Mouse (Mus musculus) inflammation-experienced regulatory T-cells, adult 6 months (primary cell): Measurements from ENCODE around the gene Irf2. TPM values are rescaled to one million over a fixed set of nuclear protein-coding genes. Genes with fewer than 3 reads are reported as not detected.
A peak's percentile ranks its signal among the peaks of the same experiment; 100 is the strongest.

ENCODE experiments used
- ATAC-seq: one replicate; pipeline ENCODE4 v1.8.0; 2017
- polyA plus RNA-seq, 3 experiments: library from polyadenylated mRNA; unstranded; fragments of 100-300 nt; shearing (Covaris generic); gene quantifications; one replicate each; pipeline ENCODE4 v1.2.1; 2017

The Irf2 gene
- polyA plus RNA-seq, 3 experiments from 2014 or later: 228 to 272 (median 245) TPM

GRCm38 (mm10) chr8:46844974-46845774, 105.6 kb downstream of the Irf2 start:
- peak; percentile 80 for ATAC-seq

GRCm38 (mm10) chr8:46845891-46846290, 106.4 kb downstream of the Irf2 start:
- no peak for ATAC-seq

- ATAC-seq: no peak
Measured at GRCm38 (mm10) chr8:46846893-46847292, 107.4 kb downstream of the Irf2 start.

GRCm38 (mm10) chr8:46848011-46848641, 108.6 kb downstream of the Irf2 start:
- ATAC-seq: no peak

- ATAC-seq: no peak
Measured at GRCm38 (mm10) chr8:46848931-46849330, 109.4 kb downstream of the Irf2 start.

GRCm38 (mm10) chr8:46849458-46849857, 109.9 kb downstream of the Irf2 start:
- no peak for ATAC-seq

- no peak for ATAC-seq
Measured at GRCm38 (mm10) chr8:46850258-46850897, 110.8 kb downstream of the Irf2 start.

GRCm38 (mm10) chr8:46851560-46851959, 112.0 kb downstream of the Irf2 start:
- ATAC-seq: no peak

- ATAC-seq: peak; percentile 60
Measured at GRCm38 (mm10) chr8:46852377-46852776, 112.8 kb downstream of the Irf2 start.

GRCm38 (mm10) chr8:46859164-46859846, 119.8 kb downstream of the Irf2 start:
- peak; percentile 95 for ATAC-seq

GRCm38 (mm10) chr8:46859847-46860167, 120.3 kb downstream of the Irf2 start:
- peak; percentile 44 for ATAC-seq

- ATAC-seq: no peak
Measured at GRCm38 (mm10) chr8:46862508-46862907, 123.0 kb downstream of the Irf2 start.

- ATAC-seq: no peak
Measured at GRCm38 (mm10) chr8:46865428-46865827, 125.9 kb downstream of the Irf2 start.

GRCm38 (mm10) chr8:46867440-46867839, 127.9 kb downstream of the Irf2 start:
- ATAC-seq: no peak

GRCm38 (mm10) chr8:46868346-46869065, 129.0 kb downstream of the Irf2 start:
- no peak for ATAC-seq

- ATAC-seq: no peak
Measured at GRCm38 (mm10) chr8:46869521-46869925, 130.0 kb downstream of the Irf2 start.

- no peak for ATAC-seq
Measured at GRCm38 (mm10) chr8:46871086-46871485, 131.6 kb downstream of the Irf2 start.

GRCm38 (mm10) chr8:46875615-46876293, 136.2 kb downstream of the Irf2 start:
- no peak for ATAC-seq

GRCm38 (mm10) chr8:46881348-46881747, 141.8 kb downstream of the Irf2 start:
- peak; percentile 67 for ATAC-seq

GRCm38 (mm10) chr8:46881755-46882419, 142.4 kb downstream of the Irf2 start:
- ATAC-seq: peak; percentile 17

GRCm38 (mm10) chr8:46882743-46883142, 143.2 kb downstream of the Irf2 start:
- no peak for ATAC-seq
